Mouse (Mus musculus) CH12F3 (cell line): ENCODE results near the gene Sp100.

ENCODE experiments used
- in situ Hi-C: fragments of 300-500 bp; cut with MboI; formaldehyde crosslinking; loops from 2 replicates; pipeline ENCODE4 v1.14.3; 2020; ENCODE audit warnings: low sequenced_read_pairs

Gene Sp100

DNA sequence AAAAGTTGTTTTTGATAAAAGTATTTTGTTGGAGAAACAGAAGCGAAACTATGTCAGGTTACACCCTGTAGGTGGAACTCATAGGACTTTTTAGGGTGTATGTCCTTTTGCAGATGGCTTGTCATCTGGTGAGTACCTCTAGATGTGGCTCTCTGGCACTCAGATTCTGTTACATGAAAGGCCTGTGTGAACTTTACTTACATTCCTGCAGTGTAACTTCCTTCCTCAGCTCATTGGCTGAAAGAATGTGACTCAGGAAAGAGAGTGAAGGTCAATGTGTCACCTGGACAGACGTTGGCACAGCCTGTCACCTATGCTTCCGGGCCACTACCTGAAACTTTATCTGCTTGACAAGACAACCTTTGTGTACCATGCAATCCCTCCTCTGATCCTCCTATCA is 94.8 kb downstream of the Sp100 start:
- in situ Hi-C loops: no loop called here

DNA sequence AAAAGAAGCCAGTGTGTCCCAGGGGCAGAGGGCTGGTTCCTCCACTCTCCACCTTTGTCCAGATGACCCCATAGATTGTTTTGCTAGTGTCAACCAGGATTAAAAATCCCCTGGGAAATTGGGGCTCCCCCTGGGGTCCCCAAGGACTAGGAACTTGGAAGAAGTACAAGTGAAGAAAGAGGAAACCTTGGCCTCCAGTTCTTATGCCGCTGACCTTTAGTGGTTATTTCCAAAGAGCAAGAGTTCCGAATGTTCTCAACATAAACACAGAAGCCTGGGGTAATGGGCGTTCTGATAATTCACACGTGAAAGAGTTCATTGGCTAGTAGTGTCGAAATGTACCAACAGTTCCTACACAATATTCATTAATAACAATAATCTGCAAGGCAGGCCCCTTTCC is 96.7 kb downstream of the Sp100 start:
- in situ Hi-C loops: no loop called here

DNA sequence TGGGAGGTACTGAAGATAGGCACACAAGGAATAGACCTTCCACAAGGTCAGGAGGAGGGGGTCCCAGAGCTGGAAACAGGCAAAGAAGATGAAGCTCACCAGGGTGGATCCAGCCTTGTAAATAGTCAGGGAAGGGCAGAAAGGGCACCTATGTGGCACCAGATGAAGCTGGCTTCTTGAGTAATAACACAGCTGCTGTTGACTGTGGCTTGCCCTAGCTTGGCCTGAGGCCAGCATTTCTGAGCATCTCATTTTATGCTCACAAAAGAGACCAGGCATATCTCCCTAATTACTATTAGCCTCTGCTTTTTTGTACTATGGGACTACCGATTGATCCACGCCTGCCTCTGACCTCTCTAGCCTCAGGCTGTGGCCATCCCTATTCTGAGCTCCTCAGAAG is 100.0 kb downstream of the Sp100 start:
- in situ Hi-C loops: loop anchor here (5.0 kb wide), 1 partner anchor 47 kb away; no protein-coding TSS in a partner anchor

DNA sequence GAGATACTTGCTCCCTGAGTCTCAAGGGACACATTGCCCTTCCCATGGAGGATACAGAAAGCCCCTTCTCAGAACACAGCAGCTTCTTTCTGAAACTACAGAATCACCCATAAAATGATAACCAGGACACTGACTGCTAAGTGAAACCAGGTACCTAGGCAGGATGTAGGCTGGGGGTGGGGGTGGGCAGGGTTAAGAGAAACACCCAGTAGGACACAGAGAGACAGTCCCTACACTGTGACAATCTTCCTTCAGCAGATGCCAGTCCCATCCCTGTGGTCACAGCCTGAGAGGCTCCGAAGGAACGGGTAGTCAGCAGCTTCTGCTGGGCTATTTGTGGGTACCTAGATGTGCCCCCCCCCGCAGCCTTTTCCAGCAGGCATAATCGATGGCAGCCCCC is 100.9 kb downstream of the Sp100 start:
- in situ Hi-C loops: loop anchor here (5.0 kb wide), 1 partner anchor 47 kb away; no protein-coding TSS in a partner anchor

DNA sequence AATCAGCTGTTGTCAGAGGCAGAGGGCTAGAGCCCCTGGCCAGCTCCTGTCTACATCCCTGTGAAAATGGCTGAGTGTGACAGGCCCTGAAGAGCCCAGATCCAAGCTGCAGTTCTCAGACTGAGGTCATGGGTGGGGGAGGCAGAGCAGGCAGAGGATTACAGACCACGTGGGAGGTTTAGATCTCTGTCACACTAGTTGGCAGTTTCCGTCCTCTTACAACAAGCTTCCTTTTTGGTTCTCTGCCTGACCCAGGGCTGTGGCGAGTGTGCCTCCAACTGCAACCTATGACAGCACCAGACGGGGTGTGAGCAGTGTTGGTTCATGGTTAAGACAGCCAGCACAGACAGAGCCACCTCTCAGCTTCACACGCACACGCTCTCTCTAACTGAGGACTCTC is 101.7 kb downstream of the Sp100 start:
- in situ Hi-C loops: loop anchor here (5.0 kb wide), 1 partner anchor 46 kb away; no protein-coding TSS in a partner anchor

DNA sequence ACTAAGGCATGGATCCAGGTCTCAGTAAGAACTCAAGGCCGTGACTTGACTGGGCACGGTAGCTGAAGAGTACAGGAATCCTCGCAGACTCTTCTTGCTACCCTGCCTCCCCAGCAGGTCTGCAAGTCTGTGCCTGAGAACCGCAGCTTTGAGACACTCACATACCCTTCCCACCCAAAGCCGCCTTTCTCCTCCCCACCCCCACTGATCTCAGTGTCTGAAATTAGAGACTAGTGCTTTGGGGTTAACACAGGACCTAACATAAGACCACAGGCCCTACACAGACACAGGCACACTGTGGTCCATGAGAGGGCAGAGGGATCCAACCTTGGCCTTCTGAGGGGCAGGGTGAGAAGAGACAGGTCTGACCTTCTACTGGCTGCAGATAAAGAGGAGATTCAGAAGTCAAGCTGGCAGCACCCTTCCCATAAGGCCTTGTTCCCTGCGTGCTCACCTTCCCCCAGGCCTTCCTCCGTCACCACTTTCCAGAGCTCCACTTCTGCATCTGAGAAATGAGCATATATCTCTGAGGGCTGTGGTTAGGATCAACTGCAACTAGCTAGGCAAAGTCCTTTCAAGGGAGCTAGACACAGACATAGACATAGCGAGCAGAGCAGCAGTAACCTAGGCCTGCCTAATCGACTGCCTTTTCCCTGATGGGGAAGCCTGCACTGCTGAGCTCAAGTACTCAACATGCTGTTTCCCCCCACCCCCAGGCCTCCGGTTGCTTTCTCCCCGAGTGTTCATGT is 102.3 kb downstream of the Sp100 start:
- in situ Hi-C loops: loop anchor here (5.0 kb wide), 1 partner anchor 45 kb away; no protein-coding TSS in a partner anchor

DNA sequence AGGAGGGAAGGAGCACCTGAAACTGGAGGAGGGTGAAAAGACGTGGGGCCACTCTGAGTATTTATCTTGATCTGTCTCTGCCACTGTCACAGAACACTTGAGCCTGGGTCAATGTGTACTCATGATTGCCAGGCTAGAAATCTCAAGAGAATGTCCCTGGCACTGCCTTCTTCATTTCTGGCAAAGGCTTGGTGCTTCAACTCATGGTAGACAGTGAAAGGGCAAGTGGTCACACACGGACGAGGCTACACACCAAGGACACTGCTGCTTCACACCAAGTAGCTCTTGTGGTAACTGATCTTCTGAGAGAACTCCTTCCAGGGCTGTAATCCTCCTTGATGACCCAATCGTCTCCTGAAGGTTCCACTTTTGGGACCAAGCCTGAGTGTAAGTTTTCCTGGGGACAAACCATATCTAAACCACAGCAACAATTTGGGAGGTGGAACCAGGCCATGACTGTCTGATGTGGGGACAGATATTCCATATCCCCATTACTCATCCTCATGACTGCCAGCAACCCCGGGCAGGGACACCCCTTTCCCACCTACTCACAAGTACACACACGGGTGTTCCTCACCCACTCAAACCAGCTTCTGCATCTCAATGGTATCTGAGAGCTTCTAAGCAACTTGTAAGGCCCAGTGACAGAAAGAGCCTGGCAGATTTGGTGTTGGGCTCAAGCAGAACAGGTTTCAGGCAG is 107.9 kb downstream of the Sp100 start:
- in situ Hi-C loops: no loop called here

DNA sequence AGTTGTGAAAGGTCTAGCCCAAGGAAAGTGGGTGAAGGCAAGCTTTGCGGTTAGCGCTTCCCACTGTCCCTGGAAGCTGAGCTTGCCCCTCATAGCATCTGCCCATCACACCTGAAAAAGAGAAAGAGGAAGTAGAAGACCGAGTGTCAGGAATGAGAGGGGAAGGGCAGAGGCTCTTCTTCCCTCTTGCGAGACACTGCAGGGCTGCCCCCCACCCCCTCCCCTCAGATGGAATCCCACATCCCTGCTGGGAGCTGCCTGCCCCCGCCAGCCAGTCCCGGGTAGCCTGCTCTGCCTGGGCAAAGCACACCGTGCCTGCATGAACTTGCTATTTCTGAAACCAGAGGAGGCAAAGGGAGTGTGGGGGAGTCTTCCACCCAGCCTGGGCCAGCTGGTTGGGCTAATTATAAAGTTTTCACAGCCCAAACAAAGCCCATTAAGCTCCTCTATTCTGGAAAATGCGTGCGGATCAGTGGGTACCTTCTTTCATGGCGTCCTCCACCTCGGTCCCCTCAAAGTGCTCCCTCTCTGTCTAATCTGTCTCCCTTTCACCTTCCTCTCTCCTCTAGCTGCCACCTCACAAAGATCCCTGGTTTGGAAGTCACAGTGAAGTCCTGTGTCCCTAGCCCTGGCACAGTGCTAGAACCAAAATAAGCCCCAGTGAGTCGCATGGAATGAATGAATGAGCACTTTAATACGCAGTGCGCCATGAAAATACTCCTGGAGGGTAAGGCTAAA is 108.6 kb downstream of the Sp100 start:
- in situ Hi-C loops: no loop called here

DNA sequence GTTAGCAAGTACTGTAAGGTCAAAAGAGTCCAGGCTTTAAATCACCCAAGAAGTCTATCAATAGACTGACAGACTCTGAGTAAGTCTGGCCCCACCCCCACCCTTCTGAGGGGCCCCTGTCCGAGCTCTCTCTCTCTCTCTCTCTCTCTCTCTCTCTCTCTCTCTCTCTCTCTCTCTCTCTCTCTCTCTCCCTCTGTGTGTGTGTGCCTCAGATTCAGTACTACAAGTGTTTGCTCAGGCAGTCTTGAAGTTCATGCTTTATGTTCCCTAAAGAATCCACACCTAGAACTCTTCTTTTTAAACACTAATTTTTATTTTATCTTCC is 109.1 kb downstream of the Sp100 start:
- in situ Hi-C loops: no loop called here
